Comparison of ENCODE assay signal across 11 mouse cellular contexts in genomic region chr7:144563456-144564155, GRCm38 (mm10). TPM values are rescaled to one million over a fixed set of nuclear protein-coding genes. Genes with fewer than 3 reads are reported as not detected.
A peak's percentile ranks its signal among the peaks of the same experiment; 100 is the strongest.
DNase-seq lines count a peak whose midpoint lies in the region; ATAC-seq and TF ChIP-seq lines count a peak whose summit lies in the region.
"Had no signal": no experiment of that assay in that cellular context is flagged by ENCODE, and none has a peak within 500 bp of the region (broad histone marks: within the 10 kb centered on the region; RNA-seq: fewer than 3 reads in every experiment).

No protein-coding gene starts in this region.

- H3K4me3 ChIP-seq in limb, embryonic 13.5 days: no peak overlapping the region
- no peak overlapping the region for H3K4me3 ChIP-seq in limb, embryonic 10.5 days
- H3K4me3 ChIP-seq in kidney, adult 2 months (ENCODE audit: insufficient read depth, low read depth, low read length): no peak overlapping the region
- H3K4me3 ChIP-seq: heart, adult 2 months; hindbrain, embryonic 12.5 days had no signal

- no peak; the same call in 1 of the 2 replicates for TF ChIP-seq CTCF in kidney, adult 2 months (conservative IDR thresholded peaks at IDR 0.05; ENCODE audit: insufficient read depth, insufficient read length, low read depth, low read length)

- DNase-seq in adrenal gland, adult 2 months: peak; percentile 57
- no peak for DNase-seq in adrenal gland, adult 8-10 months
- no peak for DNase-seq in limb, embryonic 10.5 days (ENCODE audit: low spot score)
- DNase-seq in kidney, adult 2 months: peak; percentile 58
- peak; percentile 55 for DNase-seq in lung, postnatal 10 days
- DNase-seq in thymus, postnatal 0 days (ENCODE audit: low spot score): no peak
- DNase-seq in yolk sac, embryonic 10.5 days (ENCODE audit: low spot score): no peak
- DNase-seq: heart, adult 2 months; thymus, postnatal 14 days had no signal

- H3K4me1 ChIP-seq in limb, embryonic 13.5 days: no peaks in the 10 kb centered on the region
- peaks cover 10% of the 10 kb centered on the region for H3K4me1 ChIP-seq in limb, embryonic 10.5 days
- H3K4me1 ChIP-seq in kidney, adult 2 months (ENCODE audit: control insufficient read depth, insufficient read depth, low read length): 0 out of 2 replicates have a peak, but pooled peaks cover 5% of the 10 kb centered on the region
- H3K4me1 ChIP-seq: hindbrain, embryonic 12.5 days had no signal

- no peaks in the 10 kb centered on the region for H3K36me3 ChIP-seq in limb, embryonic 13.5 days
- no peaks in the 10 kb centered on the region for H3K36me3 ChIP-seq in limb, embryonic 10.5 days
- no peaks in the 10 kb centered on the region for H3K36me3 ChIP-seq in kidney, adult 2 months (ENCODE audit: control insufficient read depth, insufficient read depth, low read length)
- H3K36me3 ChIP-seq: hindbrain, embryonic 12.5 days had no signal

- ATAC-seq in limb, embryonic 13.5 days (ENCODE audit: low FRiP score, low read depth): no peak

- H3K4me2 ChIP-seq in limb, embryonic 13.5 days (replicated peaks): no peak overlapping the region
- H3K4me2 ChIP-seq: hindbrain, embryonic 12.5 days had no signal

- H3K27ac ChIP-seq in limb, embryonic 13.5 days: no peak overlapping the region
- no peak overlapping the region for H3K27ac ChIP-seq in limb, embryonic 10.5 days
- no peak overlapping the region for H3K27ac ChIP-seq in kidney, adult 2 months (ENCODE audit: insufficient read depth, low read depth, low read length)
- H3K27ac ChIP-seq: heart, adult 2 months; hindbrain, embryonic 12.5 days had no signal

- H3K27me3 ChIP-seq in limb, embryonic 13.5 days: no peaks in the 10 kb centered on the region
- 0 out of 2 replicates have a peak, but pooled peaks cover 4% of the 10 kb centered on the region for H3K27me3 ChIP-seq in limb, embryonic 10.5 days (ENCODE audit: low read depth, poor library complexity, severe bottlenecking)
- H3K27me3 ChIP-seq in kidney, adult 2 months (replicated peaks; ENCODE audit: control insufficient read depth, insufficient read depth, low read length): no peaks in the 10 kb centered on the region

- no peaks in the 10 kb centered on the region for H3K9me3 ChIP-seq in limb, embryonic 13.5 days
- H3K9me3 ChIP-seq in limb, embryonic 10.5 days (replicated peaks): no peaks in the 10 kb centered on the region
- H3K9me3 ChIP-seq: hindbrain, embryonic 12.5 days had no signal

- H3K9ac ChIP-seq in limb, embryonic 13.5 days: peak overlapping the region; percentile 31; the same call in 1 of the 2 replicates
- H3K9ac ChIP-seq: hindbrain, embryonic 12.5 days had no signal

- 60% methylated on average over 9 of the region's 9 CpGs for whole genome bisulfite sequencing in limb, embryonic 13.5 days
- 73% methylated on average over 9 of the region's 9 CpGs for WGBS in limb, embryonic 10.5 days
- WGBS in kidney, adult 2 months: 40% methylated on average over 9 of the region's 9 CpGs

- no peak for TF ChIP-seq POLR2A in kidney, adult 2 months (IDR thresholded peaks at IDR 0.05; ENCODE audit: low read depth, low read length)

RNA-seq across cellular contexts. Expression of gene Ppfia1, which starts 10.1 kb away (rescaled TPM):
- total RNA-seq in adrenal gland, adult 2 months (2021): 10 to 100 TPM; 39.1 to 59.2 TPM
- polyA plus RNA-seq in adrenal gland, adult 2 months (2012; rRNA removed): 29.1 and 37.1 TPM in 2 replicates
- total RNA-seq in adrenal gland, adult 8-10 months (2022): 10 to 100 TPM; 48.2 to 63.2 (median 54.5) TPM
- 41.0 and 43.2 TPM in 2 replicates for polyA plus RNA-seq in limb, embryonic 13.5 days (2015; fragmentation: Nextera tagmentation; extraction: Ambion mirVana)
- polyA plus RNA-seq in limb, embryonic 10.5 days (2016; fragmentation: Nextera tagmentation; extraction: Ambion mirVana): 43.2 and 45.5 TPM in 2 replicates
- polyA plus RNA-seq in kidney, adult 2 months (2012; rRNA removed): 43.8 and 44.9 TPM in 2 replicates
- polyA plus RNA-seq in thymus, postnatal 0 days (2015; fragmentation: Nextera tagmentation; extraction: Ambion mirVana): 26.0 and 27.0 TPM in 2 replicates

RNA-seq across cellular contexts. Expression of gene Fadd, which starts 18.7 kb away (rescaled TPM):
- total RNA-seq in adrenal gland, adult 2 months (2021): 10 to 100 TPM in 1 of 2 experiments, 1 to 10 TPM in 1; 8.8 to 14.8 TPM
- 13.4 and 13.9 TPM in 2 replicates for polyA plus RNA-seq in adrenal gland, adult 2 months (2012; rRNA removed)
- 10 to 100 TPM; 13.2 to 14.9 (median 13.8) TPM for total RNA-seq in adrenal gland, adult 8-10 months (2022)
- 9.6 and 10.6 TPM in 2 replicates for polyA plus RNA-seq in limb, embryonic 13.5 days (2015; fragmentation: Nextera tagmentation; extraction: Ambion mirVana)
- 12.6 and 13.5 TPM in 2 replicates for polyA plus RNA-seq in limb, embryonic 10.5 days (2016; fragmentation: Nextera tagmentation; extraction: Ambion mirVana)
- polyA plus RNA-seq in kidney, adult 2 months (2012; rRNA removed): 15.2 and 16.0 TPM in 2 replicates
- polyA plus RNA-seq in thymus, postnatal 0 days (2015; fragmentation: Nextera tagmentation; extraction: Ambion mirVana): 8.3 and 10.0 TPM in 2 replicates

Comparison
In these comparisons a context has a peak if more than half of its experiments do, and no peak if none do; other contexts are left out.
1. DNase-seq: peak in adrenal gland, adult 2 months (single experiment), kidney, adult 2 months (single experiment) and lung, postnatal 10 days (single experiment); none in adrenal gland, adult 8-10 months (single experiment), limb, embryonic 10.5 days (single experiment), thymus, postnatal 0 days (single experiment) and yolk sac, embryonic 10.5 days (single experiment).